Mouse (Mus musculus): ENCODE measurements at regions not wholly inside any gene's neighbourhood (a gene's known extent, or its start where the extent isn't known, plus 50 kb on each side); places are given as distances from the start of the nearest gene placed in this dataset.
A peak's percentile ranks its signal among the peaks of the same experiment; 100 is the strongest.

GRCm38 (mm10) chr9:13919739-13920410 is 92.4 kb downstream of the Fam76b start:
- no peak overlapping the region for H3K27ac ChIP-seq (ENCODE audit: low read length)
- H3K9ac ChIP-seq (ENCODE audit: low read depth, low read length) = no peak overlapping the region
- no peaks in the 10 kb centered on the region for H3K27me3 ChIP-seq (ENCODE audit: control insufficient read depth, insufficient read depth, low read depth, low read length)
- H3K9me3 ChIP-seq (replicated peaks; ENCODE audit: control insufficient read depth, low read length) = no peaks in the 10 kb centered on the region
- ATAC-seq (ENCODE audit: low read depth) = no peak
- H3K36me3 ChIP-seq (ENCODE audit: control insufficient read depth, insufficient read depth) = no peaks in the 10 kb centered on the region
- no peak overlapping the region for H3K4me3 ChIP-seq (ENCODE audit: low read depth, low read length)
- H3K4me2 ChIP-seq (ENCODE audit: low read depth, low read length) = no peak overlapping the region
- no peaks in the 10 kb centered on the region for H3K4me1 ChIP-seq (ENCODE audit: control insufficient read depth, low read depth, low read length)
- 63% methylated on average over 9 of the region's 9 CpGs for WGBS (ENCODE audit: insufficient replicate concordance)

GRCm38 (mm10) chr9:13920623-13921022 is 93.1 kb downstream of the Fam76b start:
- no peak overlapping the region for H3K9ac ChIP-seq (ENCODE audit: low read depth, low read length)
- H3K36me3 ChIP-seq (ENCODE audit: control insufficient read depth, insufficient read depth) = no peaks in the 10 kb centered on the region
- no peak for ATAC-seq (ENCODE audit: low read depth)
- 45% methylated on average over 1 of the region's 1 CpGs for WGBS (ENCODE audit: insufficient replicate concordance)
- no peaks in the 10 kb centered on the region for H3K9me3 ChIP-seq (replicated peaks; ENCODE audit: control insufficient read depth, low read length)
- no peak overlapping the region for H3K27ac ChIP-seq (ENCODE audit: low read length)
- H3K4me2 ChIP-seq (ENCODE audit: low read depth, low read length) = no peak overlapping the region
- H3K4me3 ChIP-seq (ENCODE audit: low read depth, low read length) = no peak overlapping the region
- no peaks in the 10 kb centered on the region for H3K4me1 ChIP-seq (ENCODE audit: control insufficient read depth, low read depth, low read length)
- no peaks in the 10 kb centered on the region for H3K27me3 ChIP-seq (ENCODE audit: control insufficient read depth, insufficient read depth, low read depth, low read length)

GRCm38 (mm10) chr9:13932001-13932508 is 104.5 kb downstream of the Fam76b start:
- WGBS (ENCODE audit: insufficient replicate concordance) = 38% methylated on average over 6 of the region's 6 CpGs
- no peak overlapping the region for H3K27ac ChIP-seq (ENCODE audit: low read length)
- no peak overlapping the region for H3K4me2 ChIP-seq (ENCODE audit: low read depth, low read length)
- H3K27me3 ChIP-seq (ENCODE audit: control insufficient read depth, insufficient read depth, low read depth, low read length) = no peaks in the 10 kb centered on the region
- no peak overlapping the region for H3K4me3 ChIP-seq (ENCODE audit: low read depth, low read length)
- no peaks in the 10 kb centered on the region for H3K4me1 ChIP-seq (ENCODE audit: control insufficient read depth, low read depth, low read length)
- no peak overlapping the region for H3K9ac ChIP-seq (ENCODE audit: low read depth, low read length)
- no peaks in the 10 kb centered on the region for H3K36me3 ChIP-seq (ENCODE audit: control insufficient read depth, insufficient read depth)
- no peak for ATAC-seq (ENCODE audit: low read depth)
- no peaks in the 10 kb centered on the region for H3K9me3 ChIP-seq (replicated peaks; ENCODE audit: control insufficient read depth, low read length)

GRCm38 (mm10) chr9:13933404-13933803 is 105.9 kb downstream of the Fam76b start:
- no peaks in the 10 kb centered on the region for H3K36me3 ChIP-seq (ENCODE audit: control insufficient read depth, insufficient read depth)
- 26% methylated on average over 6 of the region's 6 CpGs for WGBS (ENCODE audit: insufficient replicate concordance)
- no peaks in the 10 kb centered on the region for H3K27me3 ChIP-seq (ENCODE audit: control insufficient read depth, insufficient read depth, low read depth, low read length)
- H3K4me2 ChIP-seq (ENCODE audit: low read depth, low read length) = no peak overlapping the region
- H3K9ac ChIP-seq (ENCODE audit: low read depth, low read length) = no peak overlapping the region
- peak; percentile 64 for ATAC-seq (ENCODE audit: low read depth)
- no peaks in the 10 kb centered on the region for H3K9me3 ChIP-seq (replicated peaks; ENCODE audit: control insufficient read depth, low read length)
- no peak overlapping the region for H3K4me3 ChIP-seq (ENCODE audit: low read depth, low read length)
- no peaks in the 10 kb centered on the region for H3K4me1 ChIP-seq (ENCODE audit: control insufficient read depth, low read depth, low read length)
- no peak overlapping the region for H3K27ac ChIP-seq (ENCODE audit: low read length)

GRCm38 (mm10) chr9:13937301-13937700 is 109.8 kb downstream of the Fam76b start:
- 58% methylated on average over 2 of the region's 2 CpGs for WGBS (ENCODE audit: insufficient replicate concordance)
- Histone ChIP-seq H3K4me1 (ENCODE audit: control insufficient read depth, low read depth, low read length) (no peaks in the 10 kb centered on the region), H3K9ac (ENCODE audit: low read depth, low read length) (no peak overlapping the region), H3K4me2 (ENCODE audit: low read depth, low read length) (no peak overlapping the region), H3K36me3 (ENCODE audit: control insufficient read depth, insufficient read depth) (no peaks in the 10 kb centered on the region), H3K27ac (ENCODE audit: low read length) (no peak overlapping the region), H3K9me3 (replicated peaks; ENCODE audit: control insufficient read depth, low read length) (no peaks in the 10 kb centered on the region), H3K27me3 (ENCODE audit: control insufficient read depth, insufficient read depth, low read depth, low read length) (no peaks in the 10 kb centered on the region), H3K4me3 (ENCODE audit: low read depth, low read length) (no peak overlapping the region)
- ATAC-seq (ENCODE audit: low read depth) = no peak

- Histone ChIP-seq H3K27me3 (ENCODE audit: control insufficient read depth, insufficient read depth, low read depth, low read length) (no peaks in the 10 kb centered on the region), H3K4me1 (ENCODE audit: control insufficient read depth, low read depth, low read length) (no peaks in the 10 kb centered on the region), H3K9ac (ENCODE audit: low read depth, low read length) (no peak overlapping the region), H3K4me3 (ENCODE audit: low read depth, low read length) (no peak overlapping the region), H3K36me3 (ENCODE audit: control insufficient read depth, insufficient read depth) (no peaks in the 10 kb centered on the region), H3K4me2 (ENCODE audit: low read depth, low read length) (no peak overlapping the region), H3K9me3 (replicated peaks; ENCODE audit: control insufficient read depth, low read length) (no peaks in the 10 kb centered on the region), H3K27ac (ENCODE audit: low read length) (no peak overlapping the region)
- WGBS (ENCODE audit: insufficient replicate concordance) = 43% methylated on average over 3 of the region's 3 CpGs
- ATAC-seq (ENCODE audit: low read depth) = no peak
Measured at GRCm38 (mm10) chr9:13946519-13946918, 119.0 kb downstream of the Fam76b start.

GRCm38 (mm10) chr9:13952157-13952556 is 124.6 kb downstream of the Fam76b start:
- Histone ChIP-seq H3K4me2 (ENCODE audit: low read depth, low read length) (no peak overlapping the region), H3K4me1 (ENCODE audit: control insufficient read depth, low read depth, low read length) (no peaks in the 10 kb centered on the region), H3K4me3 (ENCODE audit: low read depth, low read length) (no peak overlapping the region), H3K27ac (ENCODE audit: low read length) (no peak overlapping the region), H3K9ac (ENCODE audit: low read depth, low read length) (no peak overlapping the region), H3K27me3 (ENCODE audit: control insufficient read depth, insufficient read depth, low read depth, low read length) (no peaks in the 10 kb centered on the region), H3K36me3 (ENCODE audit: control insufficient read depth, insufficient read depth) (no peaks in the 10 kb centered on the region), H3K9me3 (replicated peaks; ENCODE audit: control insufficient read depth, low read length) (no peaks in the 10 kb centered on the region)
- no peak for ATAC-seq (ENCODE audit: low read depth)

- H3K27me3 ChIP-seq (ENCODE audit: control insufficient read depth, insufficient read depth, low read depth, low read length) = no peaks in the 10 kb centered on the region
- H3K9me3 ChIP-seq (replicated peaks; ENCODE audit: control insufficient read depth, low read length) = no peaks in the 10 kb centered on the region
- WGBS (ENCODE audit: insufficient replicate concordance) = 64% methylated on average over 7 of the region's 7 CpGs
- H3K4me1 ChIP-seq (ENCODE audit: control insufficient read depth, low read depth, low read length) = no peaks in the 10 kb centered on the region
- H3K4me3 ChIP-seq (ENCODE audit: low read depth, low read length) = no peak overlapping the region
- no peak overlapping the region for H3K9ac ChIP-seq (ENCODE audit: low read depth, low read length)
- ATAC-seq (ENCODE audit: low read depth) = 0 out of 2 replicates have a peak, but pooled peaks have one; percentile 11
- no peak overlapping the region for H3K4me2 ChIP-seq (ENCODE audit: low read depth, low read length)
- no peaks in the 10 kb centered on the region for H3K36me3 ChIP-seq (ENCODE audit: control insufficient read depth, insufficient read depth)
- H3K27ac ChIP-seq (ENCODE audit: low read length) = no peak overlapping the region
Measured at GRCm38 (mm10) chr9:13963140-13963763, 135.7 kb downstream of the Fam76b start.

- WGBS (ENCODE audit: insufficient replicate concordance) = 54% methylated on average over 3 of the region's 3 CpGs
- Histone ChIP-seq H3K9me3 (replicated peaks; ENCODE audit: control insufficient read depth, low read length) (no peaks in the 10 kb centered on the region), H3K27ac (ENCODE audit: low read length) (no peak overlapping the region), H3K4me1 (ENCODE audit: control insufficient read depth, low read depth, low read length) (no peaks in the 10 kb centered on the region), H3K9ac (ENCODE audit: low read depth, low read length) (no peak overlapping the region), H3K4me2 (ENCODE audit: low read depth, low read length) (no peak overlapping the region), H3K27me3 (ENCODE audit: control insufficient read depth, insufficient read depth, low read depth, low read length) (no peaks in the 10 kb centered on the region), H3K4me3 (ENCODE audit: low read depth, low read length) (no peak overlapping the region), H3K36me3 (ENCODE audit: control insufficient read depth, insufficient read depth) (no peaks in the 10 kb centered on the region)
- ATAC-seq (ENCODE audit: low read depth) = no peak
Measured at GRCm38 (mm10) chr9:13963796-13964195, 136.3 kb downstream of the Fam76b start.
